Mouse (Mus musculus) embryo, embryonic 9.5 days (tissue): ENCODE measurements around the gene Ppp2r3a.

Experiments used
- DNase-seq: peaks from one replicate; pipeline ENCODE4 v3.0.0-alpha.2; 2017; ENCODE audit errors: extremely low spot score

Ppp2r3a gene

GRCm38 (mm10) chr9:101152872-101153271, 98.7 kb downstream of the Ppp2r3a start:
- DNase-seq, result no peak

GRCm38 (mm10) chr9:101143635-101144034, 108.0 kb downstream of the Ppp2r3a start:
- no peak for DNase-seq

DNA sequence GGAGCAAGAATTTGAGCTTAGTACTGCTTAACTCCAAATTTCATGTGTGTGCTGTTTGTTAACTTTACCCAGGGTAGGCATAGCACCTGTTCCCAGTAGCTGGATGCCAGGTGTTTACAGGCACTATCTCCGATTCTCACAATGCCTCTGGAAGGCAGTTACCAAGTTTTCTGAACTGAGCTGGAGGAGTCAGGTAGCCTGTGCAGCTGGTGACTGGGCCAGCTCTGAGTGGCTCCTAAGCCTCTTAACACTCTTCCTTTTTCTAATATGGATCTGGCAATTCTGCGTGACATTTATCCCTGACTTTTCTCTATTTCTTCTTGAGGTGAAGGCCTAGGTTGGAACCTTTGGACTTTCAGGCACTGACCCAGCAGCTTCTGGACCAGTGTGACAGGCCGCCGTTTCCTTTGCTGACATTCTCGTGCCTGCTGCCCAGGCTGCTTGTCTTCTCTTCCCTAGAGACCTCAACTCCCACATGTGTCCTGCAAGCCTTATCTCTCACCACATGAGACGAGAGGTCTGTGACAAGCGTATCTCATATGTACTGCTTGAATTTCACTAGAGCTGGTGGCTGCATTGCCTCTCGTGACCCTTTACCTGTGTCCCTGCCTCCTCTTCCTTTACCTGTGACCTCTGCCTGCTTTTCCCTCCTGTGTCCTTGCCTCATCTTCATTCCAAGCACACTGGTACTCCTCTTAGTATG, 137.3 kb downstream of the Ppp2r3a start:
- no peak for DNase-seq

DNA sequence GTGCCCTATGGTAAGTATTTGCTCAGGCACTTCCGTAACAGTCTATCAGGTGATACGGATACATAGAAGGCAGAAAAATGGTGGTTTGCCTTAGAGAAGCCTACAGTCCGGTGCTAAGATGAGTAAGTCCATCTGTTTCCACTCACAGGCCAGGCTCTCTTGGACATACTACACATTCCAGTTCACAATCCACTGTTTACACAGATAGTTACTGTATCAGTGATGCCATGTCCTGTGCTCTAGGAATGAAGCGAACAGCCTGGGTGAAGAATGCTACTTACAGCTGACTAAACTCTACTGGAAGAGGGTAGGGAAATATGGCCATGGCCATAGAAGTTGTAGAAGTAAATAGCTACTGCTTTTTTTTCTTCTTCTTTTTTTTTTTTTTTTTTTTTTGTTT, 138.3 kb downstream of the Ppp2r3a start:
- DNase-seq, result no peak

DNA sequence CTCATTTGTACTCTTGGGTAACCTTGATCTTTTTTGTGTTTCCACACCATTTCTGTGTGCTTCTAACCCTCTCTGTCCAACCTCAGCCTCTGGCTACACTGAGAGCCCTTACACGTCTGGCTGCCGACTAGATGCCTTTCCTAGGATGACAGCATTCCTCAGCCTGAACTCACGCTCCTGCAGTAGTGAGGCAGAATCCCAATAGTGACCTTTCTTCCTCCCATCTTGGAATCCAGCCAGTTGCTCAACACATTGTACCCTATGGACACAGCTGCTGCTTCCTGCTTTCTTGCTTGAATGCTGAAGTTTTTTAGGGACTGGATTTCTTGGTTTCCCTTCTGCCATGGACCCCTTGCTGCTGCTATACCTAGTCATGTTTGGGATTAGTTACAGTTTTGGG, 141.6 kb downstream of the Ppp2r3a start:
- DNase-seq, result no peak

- no peak for DNase-seq
These were observed 144.2 kb downstream of the Ppp2r3a start for GRCm38 (mm10) chr9:101107386-101107785.

DNA sequence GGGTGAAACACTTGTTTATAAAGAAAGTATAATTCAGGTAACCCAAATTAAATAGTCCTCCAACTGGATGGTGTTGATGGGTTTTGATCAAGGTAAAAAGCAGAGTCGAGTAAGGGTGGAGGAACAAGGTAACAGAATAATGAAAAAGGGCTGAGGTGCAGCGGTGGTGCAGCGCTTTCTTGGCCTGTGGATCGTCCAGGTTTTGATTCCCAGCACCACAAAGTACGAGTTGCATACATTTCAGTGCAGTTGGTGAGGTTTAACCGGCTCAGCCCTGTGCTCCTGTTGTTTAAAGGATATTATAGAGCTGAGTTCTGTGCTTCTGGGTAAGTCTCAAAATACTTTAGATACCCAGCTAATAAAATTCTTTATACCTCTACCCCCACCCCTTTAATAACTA, 145.9 kb downstream of the Ppp2r3a start:
- no peak for DNase-seq

DNA sequence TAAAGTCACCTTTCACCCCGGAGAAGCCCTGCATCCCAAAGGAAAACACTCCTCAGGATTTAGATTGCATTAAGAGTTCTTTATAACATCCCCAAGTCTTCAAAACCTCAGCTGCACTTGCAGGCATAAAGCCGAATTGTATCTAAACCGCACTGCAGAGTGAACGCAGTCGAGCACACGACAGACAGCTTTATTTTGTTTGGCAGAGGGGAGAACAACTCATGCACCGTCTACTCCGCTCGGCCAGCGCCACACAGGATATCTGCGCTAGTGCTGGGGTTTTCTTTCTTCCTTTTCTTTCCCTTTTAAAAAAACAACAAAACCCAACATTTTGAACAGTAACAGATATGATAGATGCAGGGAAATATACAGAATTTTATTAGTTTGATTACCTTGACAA, 146.7 kb downstream of the Ppp2r3a start:
- DNase-seq, result no peak

DNA sequence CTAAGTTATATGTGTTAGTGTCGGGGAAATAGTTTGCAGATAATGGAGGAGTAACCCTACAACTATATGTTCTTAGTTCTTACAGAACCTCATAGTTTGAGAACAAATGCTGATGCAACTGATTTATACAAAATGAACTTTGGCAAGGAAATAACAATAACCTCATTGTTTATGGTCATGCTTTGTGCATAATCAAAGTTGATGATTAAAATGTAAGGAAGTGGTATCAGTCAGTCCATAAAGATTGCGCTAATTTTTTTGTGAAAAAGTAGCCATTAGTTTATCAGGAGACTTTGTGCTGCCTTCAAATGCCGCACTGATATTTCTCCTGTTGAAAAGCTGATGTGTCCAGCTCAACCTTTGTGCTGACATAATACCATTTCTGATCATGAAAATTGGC, 149.3 kb downstream of the Ppp2r3a start:
- no peak for DNase-seq

DNA sequence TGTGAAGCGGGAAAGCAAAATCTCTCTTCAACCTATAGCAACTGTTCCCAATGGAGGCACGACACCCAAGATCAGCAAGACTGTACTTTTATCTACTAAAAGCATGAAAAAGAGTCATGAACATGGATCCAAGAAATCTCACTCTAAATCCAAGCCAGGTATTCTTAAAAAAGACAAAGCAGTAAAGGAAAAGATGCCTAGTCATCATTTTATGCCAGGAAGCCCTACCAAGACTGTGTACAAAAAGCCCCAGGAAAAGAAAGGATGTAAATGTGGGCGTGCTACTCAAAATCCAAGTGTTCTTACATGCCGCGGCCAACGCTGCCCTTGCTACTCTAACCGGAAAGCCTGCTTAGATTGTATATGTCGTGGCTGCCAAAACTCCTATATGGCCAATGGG, 150.0 kb downstream of the Ppp2r3a start:
- DNase-seq, result no peak

GRCm38 (mm10) chr9:101100163-101100562, 151.4 kb downstream of the Ppp2r3a start:
- no peak for DNase-seq

DNA sequence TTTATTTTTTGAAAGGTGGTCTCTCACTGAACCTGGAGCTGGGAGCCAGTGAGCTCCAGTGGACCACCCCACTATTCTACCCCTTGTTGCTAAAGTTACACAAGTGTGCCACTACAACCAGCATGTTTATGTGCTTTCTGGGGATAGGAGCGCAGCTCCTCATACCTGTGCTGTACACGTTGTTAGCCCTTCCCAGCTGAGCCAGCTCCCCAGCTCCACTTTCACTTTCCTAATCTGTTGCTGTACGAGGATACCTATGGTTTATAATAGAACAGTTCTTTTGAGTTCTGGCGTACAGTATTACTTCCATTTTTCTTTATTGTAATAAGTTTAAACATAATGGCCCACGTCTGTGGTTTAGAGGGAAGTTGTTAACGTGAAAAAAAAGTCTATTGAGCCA, 152.2 kb downstream of the Ppp2r3a start:
- no peak for DNase-seq

GRCm38 (mm10) chr9:101097542-101097941, 154.1 kb downstream of the Ppp2r3a start:
- DNase-seq, result no peak

DNA sequence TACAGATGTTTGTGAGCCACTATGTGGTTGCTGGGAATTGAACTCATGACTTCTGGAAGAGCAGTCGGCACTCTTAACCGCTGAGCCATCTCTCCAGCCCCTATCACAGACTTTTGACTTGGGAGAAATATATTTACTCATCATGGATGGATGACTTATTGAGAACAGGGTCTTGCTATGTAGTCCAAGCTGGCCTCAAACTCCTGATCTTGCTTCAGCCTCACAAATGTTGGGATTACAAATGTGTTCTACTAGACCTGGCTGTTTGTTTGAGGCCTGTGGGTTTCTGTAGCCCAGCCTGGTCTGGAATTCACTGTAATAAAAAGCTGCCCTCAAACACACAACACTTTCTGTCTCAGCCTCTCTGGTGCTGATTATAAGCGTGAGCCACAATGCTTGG, 155.1 kb downstream of the Ppp2r3a start:
- no peak for DNase-seq

GRCm38 (mm10) chr9:101095425-101095824, 156.2 kb downstream of the Ppp2r3a start:
- DNase-seq, result no peak

DNA sequence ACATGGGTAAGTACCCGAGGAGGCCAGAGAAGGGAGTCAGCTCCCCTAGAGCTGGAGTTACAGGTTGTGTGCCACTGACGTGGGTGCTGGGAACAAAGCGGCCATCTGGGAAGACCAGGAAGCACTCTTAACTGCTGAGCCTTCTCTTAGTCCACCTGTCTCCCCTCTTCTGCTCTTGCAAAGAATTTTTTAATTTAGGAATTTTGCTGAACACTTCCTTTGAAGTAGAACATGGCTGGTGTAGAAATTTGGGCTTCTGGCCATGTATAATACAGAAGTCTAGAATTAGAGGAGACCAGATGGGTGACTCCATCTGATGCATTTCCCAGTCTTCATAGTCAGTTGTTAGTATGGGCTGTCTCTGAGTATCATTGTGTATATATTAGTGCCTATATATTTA, 167.9 kb downstream of the Ppp2r3a start:
- DNase-seq, result no peak

GRCm38 (mm10) chr9:101080046-101080685, 171.4 kb downstream of the Ppp2r3a start:
- DNase-seq, result no peak

GRCm38 (mm10) chr9:101078579-101078978, 173.0 kb downstream of the Ppp2r3a start:
- no peak for DNase-seq

DNA sequence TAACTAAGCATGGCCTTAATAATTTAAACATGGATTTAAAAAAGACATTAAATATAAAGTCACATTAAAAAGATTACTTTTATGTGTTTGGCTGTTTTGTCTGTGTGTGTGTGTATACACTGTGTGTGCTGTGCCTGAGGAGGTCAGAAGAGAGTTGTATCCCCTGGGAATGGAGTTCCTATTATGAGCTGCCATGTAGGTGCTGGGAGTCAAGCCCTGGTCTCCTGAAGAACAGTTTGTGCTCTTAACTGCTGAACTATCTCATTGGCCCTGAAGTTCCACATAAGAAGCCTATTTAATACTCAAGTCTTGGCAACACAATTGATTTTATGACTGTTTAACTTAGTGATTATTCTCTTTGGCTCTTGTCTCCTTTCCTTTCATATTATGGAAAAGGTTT, 174.1 kb downstream of the Ppp2r3a start:
- DNase-seq, result no peak

DNA sequence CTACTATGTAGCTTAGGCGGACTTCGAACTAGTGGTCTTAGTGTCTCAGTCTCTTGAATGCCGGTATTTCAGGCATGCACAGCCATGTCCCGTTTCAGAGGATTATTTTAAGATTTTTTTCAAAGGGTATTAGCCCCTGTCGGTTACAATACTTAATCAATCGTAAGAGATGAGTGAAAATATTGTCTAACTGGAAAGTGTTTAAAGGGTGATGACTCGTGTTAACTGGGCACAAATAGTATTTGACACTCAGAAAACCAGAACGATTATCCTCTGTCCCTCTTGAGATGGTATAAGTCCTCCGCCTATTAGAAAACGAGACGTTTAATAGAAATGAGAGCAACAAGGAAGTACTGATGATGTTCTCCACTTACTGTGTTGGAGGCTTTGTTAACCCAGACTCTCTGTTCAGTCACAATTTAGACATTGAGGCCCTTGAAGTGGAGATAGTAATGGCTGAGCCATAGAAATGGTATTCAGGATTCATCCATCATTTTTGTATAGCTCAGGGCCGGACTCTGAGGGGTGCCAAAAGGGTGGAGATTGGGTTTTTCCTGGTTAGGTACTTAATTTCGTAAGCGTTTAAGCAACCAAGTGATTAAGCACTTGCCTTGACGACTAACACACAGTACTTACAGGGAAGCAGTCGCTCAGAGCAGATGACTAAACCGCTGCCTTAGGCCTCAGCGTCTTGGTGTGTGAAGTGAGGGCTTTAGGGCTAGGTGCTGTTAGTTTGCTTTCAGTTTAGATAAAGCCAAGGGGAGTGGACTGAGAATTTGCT, 175.3 kb downstream of the Ppp2r3a start:
- DNase-seq, result peak; percentile 28

- no peak for DNase-seq
These were observed 175.9 kb downstream of the Ppp2r3a start for GRCm38 (mm10) chr9:101075694-101076093.

GRCm38 (mm10) chr9:101075091-101075581, 176.5 kb downstream of the Ppp2r3a start:
- peak; percentile 55 for DNase-seq
